Mouse (Mus musculus) stomach, embryonic 16.5 days (tissue): Measurements from ENCODE around the gene Smoc2. TPM values are rescaled to one million over a fixed set of nuclear protein-coding genes. Genes with fewer than 3 reads are reported as not detected.

Experiments used
- ATAC-seq: fragments of 200-750 bp; cut with Nextera tagmentation; 2 replicates; pipeline ENCODE4 v1.8.0; 2017; ENCODE audit warnings: moderate number of reproducible peaks, moderate TSS enrichment; ENCODE audit not compliant: insufficient read depth, low FRiP score
- H3K27ac ChIP-seq: fragments of 300-500 bp; sonication (generic); 2 replicates; pipeline ENCODE4 v1.5.1; 2014; ENCODE audit warnings: low read length
- H3K27me3 ChIP-seq: fragments of 300-500 bp; sonication (generic); 2 replicates; pipeline ENCODE4 v1.6.1; 2014; ENCODE audit warnings: low read length, control low read depth, mixed read lengths; ENCODE audit not compliant: control insufficient read depth, insufficient read depth
- H3K36me3 ChIP-seq: fragments of 300-500 bp; sonication (generic); 2 replicates; pipeline ENCODE4 v1.6.1; 2014; ENCODE audit warnings: low read length; ENCODE audit not compliant: control insufficient read depth, insufficient read depth
- H3K4me1 ChIP-seq: fragments of 300-500 bp; sonication (generic); 2 replicates; pipeline ENCODE4 v1.6.1; 2014; ENCODE audit warnings: low read length, control low read depth, mixed read lengths; ENCODE audit not compliant: control insufficient read depth, insufficient read depth
- H3K4me2 ChIP-seq: fragments of 300-500 bp; sonication (generic); 2 replicates; pipeline ENCODE4 v1.6.1; 2014; ENCODE audit warnings: low read depth, low read length, mixed read lengths
- H3K4me3 ChIP-seq: fragments of 300-500 bp; sonication (generic); replicated peaks from 2 replicates; pipeline ENCODE4 v1.5.1; 2014; ENCODE audit warnings: mild to moderate bottlenecking, low read length
- H3K9ac ChIP-seq: fragments of 300-500 bp; sonication (generic); 2 replicates; pipeline ENCODE4 v1.6.1; 2014; ENCODE audit warnings: low read length
- H3K9me3 ChIP-seq: fragments of 300-500 bp; sonication (generic); replicated peaks from 2 replicates; pipeline ENCODE4 v1.6.1; 2016; ENCODE audit warnings: low read length, control low read depth; ENCODE audit not compliant: control insufficient read depth
- WGBS: fragments of 180-500 bp; shearing (Covaris S2); extraction: QIAGEN DNeasy Blood & Tissue Kit; methylation state at CpG from one replicate; pipeline ENCODE4 v1.1.7; 2014; 5-methylcytosine and 5-hydroxymethylcytosine counted together
- polyA plus RNA-seq: library from polyadenylated mRNA; unstranded; fragments of >200 nt; fragmentation: Nextera tagmentation; extraction: Ambion mirVana; gene quantifications from 2 replicates; pipeline ENCODE4 v1.2.1, GENCODE M21; 2015

Smoc2 gene
- polyA plus RNA-seq, 1 experiment from 2014 or later: 137 TPM

- 83% methylated on average over 3 of the region's 3 CpGs for WGBS
- Histone ChIP-seq H3K27ac (no peak overlapping the region), H3K27me3 (no peaks in the 10 kb centered on the region), H3K4me3 (no peak overlapping the region), H3K4me2 (no peak overlapping the region), H3K9ac (no peak overlapping the region), H3K9me3 (no peaks in the 10 kb centered on the region), H3K4me1 (no peaks in the 10 kb centered on the region), H3K36me3 (no peaks in the 10 kb centered on the region)
- ATAC-seq: no peak
These were observed 15.8 kb downstream of the Smoc2 start for GRCm38 (mm10) chr17:14295146-14295545.

GRCm38 (mm10) chr17:14300361-14300760 is 21.1 kb downstream of the Smoc2 start:
- Histone ChIP-seq H3K4me1 (no peaks in the 10 kb centered on the region), H3K9ac (no peak overlapping the region), H3K4me3 (no peak overlapping the region), H3K27me3 (no peaks in the 10 kb centered on the region), H3K9me3 (0 out of 2 replicates have a peak, but pooled peaks cover 2% of the 10 kb centered on the region), H3K4me2 (no peak overlapping the region), H3K27ac (no peak overlapping the region), H3K36me3 (no peaks in the 10 kb centered on the region)
- ATAC-seq: no peak
- 82% methylated on average over 5 of the region's 5 CpGs for WGBS

- no peak overlapping the region for H3K9ac ChIP-seq
- H3K9me3 ChIP-seq: 0 out of 2 replicates have a peak, but pooled peaks cover 2% of the 10 kb centered on the region
- no peak for ATAC-seq
- no peak overlapping the region for H3K4me2 ChIP-seq
- no peaks in the 10 kb centered on the region for H3K27me3 ChIP-seq
- H3K36me3 ChIP-seq: no peaks in the 10 kb centered on the region
- WGBS: 35% methylated on average over 7 of the region's 7 CpGs
- H3K4me1 ChIP-seq: no peaks in the 10 kb centered on the region
- no peak overlapping the region for H3K4me3 ChIP-seq
- no peak overlapping the region for H3K27ac ChIP-seq
These were observed 22.4 kb downstream of the Smoc2 start for GRCm38 (mm10) chr17:14301491-14302344.

GRCm38 (mm10) chr17:14302356-14302755 is 23.1 kb downstream of the Smoc2 start:
- Histone ChIP-seq H3K9ac (no peak overlapping the region), H3K4me2 (no peak overlapping the region), H3K4me1 (no peaks in the 10 kb centered on the region), H3K27me3 (no peaks in the 10 kb centered on the region), H3K9me3 (0 out of 2 replicates have a peak, but pooled peaks cover 2% of the 10 kb centered on the region), H3K27ac (no peak overlapping the region), H3K4me3 (no peak overlapping the region), H3K36me3 (no peaks in the 10 kb centered on the region)
- 56% methylated on average over 6 of the region's 6 CpGs for WGBS
- no peak for ATAC-seq

- no peak overlapping the region for H3K4me3 ChIP-seq
- no peaks in the 10 kb centered on the region for H3K36me3 ChIP-seq
- ATAC-seq: no peak
- H3K9me3 ChIP-seq: 0 out of 2 replicates have a peak, but pooled peaks cover 2% of the 10 kb centered on the region
- no peak overlapping the region for H3K27ac ChIP-seq
- 98% methylated on average over 6 of the region's 6 CpGs for whole genome bisulfite sequencing
- H3K27me3 ChIP-seq: no peaks in the 10 kb centered on the region
- H3K4me2 ChIP-seq: no peak overlapping the region
- no peaks in the 10 kb centered on the region for H3K4me1 ChIP-seq
- no peak overlapping the region for H3K9ac ChIP-seq
These were observed 24.4 kb downstream of the Smoc2 start for GRCm38 (mm10) chr17:14303722-14304121.

- Histone ChIP-seq H3K4me2 (no peak overlapping the region), H3K9me3 (no peaks in the 10 kb centered on the region), H3K9ac (no peak overlapping the region), H3K4me1 (no peaks in the 10 kb centered on the region; the same call in 1 of the 2 replicates), H3K27me3 (no peaks in the 10 kb centered on the region), H3K4me3 (no peak overlapping the region), H3K36me3 (no peaks in the 10 kb centered on the region), H3K27ac (no peak overlapping the region)
- 58% methylated on average over 3 of the region's 3 CpGs for WGBS
- no peak for ATAC-seq
These were observed 30.6 kb downstream of the Smoc2 start for GRCm38 (mm10) chr17:14309884-14310283.

- no peaks in the 10 kb centered on the region; the same call in 1 of the 2 replicates for H3K4me1 ChIP-seq
- no peak overlapping the region for H3K9ac ChIP-seq
- H3K27ac ChIP-seq: no peak overlapping the region
- WGBS: 80% methylated on average over 6 of the region's 6 CpGs
- no peak overlapping the region for H3K4me2 ChIP-seq
- H3K9me3 ChIP-seq: no peaks in the 10 kb centered on the region
- no peak overlapping the region for H3K4me3 ChIP-seq
- H3K36me3 ChIP-seq: no peaks in the 10 kb centered on the region
- no peak for ATAC-seq
- no peaks in the 10 kb centered on the region for H3K27me3 ChIP-seq
These were observed 33.1 kb downstream of the Smoc2 start for GRCm38 (mm10) chr17:14312440-14312839.

- H3K4me1 ChIP-seq: no peaks in the 10 kb centered on the region; the same call in 1 of the 2 replicates
- H3K9me3 ChIP-seq: no peaks in the 10 kb centered on the region
- no peaks in the 10 kb centered on the region for H3K36me3 ChIP-seq
- no peak overlapping the region for H3K4me2 ChIP-seq
- no peak overlapping the region for H3K9ac ChIP-seq
- H3K27me3 ChIP-seq: no peaks in the 10 kb centered on the region
- 59% methylated on average over 1 of the region's 1 CpGs for WGBS
- H3K4me3 ChIP-seq: no peak overlapping the region
- no peak for ATAC-seq
- no peak overlapping the region for H3K27ac ChIP-seq
These were observed 35.0 kb downstream of the Smoc2 start for GRCm38 (mm10) chr17:14314308-14314707.

- Histone ChIP-seq H3K9me3 (no peaks in the 10 kb centered on the region), H3K4me2 (no peak overlapping the region), H3K4me3 (no peak overlapping the region), H3K9ac (no peak overlapping the region), H3K27ac (no peak overlapping the region), H3K4me1 (no peaks in the 10 kb centered on the region), H3K36me3 (no peaks in the 10 kb centered on the region), H3K27me3 (no peaks in the 10 kb centered on the region)
- WGBS: 84% methylated on average over 7 of the region's 7 CpGs
- ATAC-seq: no peak
These were observed 37.2 kb downstream of the Smoc2 start for GRCm38 (mm10) chr17:14316536-14316935.
